Mouse (Mus musculus): ENCODE measurements around the gene Clns1a.

GRCm38 (mm10) chr7:97728666-97729614 lies 32.5 kb downstream of the Clns1a start:
- TF ChIP-seq CTCF (IDR thresholded peaks at IDR 0.05; ENCODE audit: control insufficient read depth, insufficient read depth, insufficient replicate concordance, low read depth, low read length) (no peak), POLR2A (IDR thresholded peaks at IDR 0.05; ENCODE audit: control insufficient read depth, low read depth, low read length) (no peak)
